Mouse (Mus musculus) adrenal gland, postnatal 14 days (tissue): ENCODE data around the gene Cpeb3. TPM values are rescaled to one million over a fixed set of nuclear protein-coding genes. Genes with fewer than 3 reads are reported as not detected.
"Not testable (repeated sequence)": the region's sequence is repeated elsewhere in the genome, so short reads cannot be mapped to it uniquely, and the experiment has no call there.

Source experiments
- DNase-seq: peaks from one replicate; pipeline ENCODE4 v3.0.0; 2021; ENCODE audit warnings: mixed read lengths
- total RNA-seq: library from RNA; stranded (reverse); gene quantifications from 2 replicates; pipeline ENCODE4 v1.2.3, GENCODE M21; 2021

Gene Cpeb3
- total RNA-seq, 1 experiment from 2014 or later = 15.4 TPM

DNA sequence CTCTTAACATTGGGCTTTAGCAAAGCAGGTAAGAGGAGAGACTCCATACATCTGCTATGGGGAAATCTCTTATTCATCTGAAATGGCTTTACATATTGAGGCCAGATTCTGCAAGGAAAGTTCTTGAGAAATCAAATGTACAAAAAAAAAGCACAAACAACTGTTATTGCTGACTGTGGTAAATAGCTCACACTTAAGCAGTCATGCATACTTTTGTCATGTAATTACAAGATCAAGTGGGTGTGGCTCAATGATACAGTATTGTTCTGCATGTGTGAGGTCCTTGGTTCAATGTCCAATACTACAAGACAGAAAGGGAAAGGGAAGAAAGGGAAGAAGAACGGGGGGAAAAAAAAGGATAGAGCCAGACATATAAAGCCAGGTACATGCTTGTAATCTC lies 62.6 kb downstream of the Cpeb3 start:
- DNase-seq = no peak

DNA sequence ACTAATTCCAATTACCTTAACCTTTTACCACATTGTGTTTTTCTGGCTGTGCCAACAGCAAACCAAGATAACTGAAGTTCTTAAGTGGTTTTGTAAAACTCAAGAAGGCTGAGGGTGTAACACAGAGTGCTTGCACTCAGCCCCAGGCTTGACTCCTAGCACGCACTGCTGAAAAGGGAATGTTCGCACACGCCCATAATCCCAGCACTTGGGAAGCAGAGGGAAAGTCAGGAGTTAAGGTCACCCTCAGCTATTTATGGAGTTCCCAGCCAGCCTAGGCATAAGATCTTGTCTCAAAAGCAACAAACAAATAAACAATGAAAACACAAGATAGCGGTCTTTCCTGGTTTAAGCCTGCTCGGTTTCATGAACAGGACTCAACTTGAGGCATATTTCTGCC lies 63.0 kb downstream of the Cpeb3 start:
- DNase-seq = no peak

- no peak for DNase-seq
Measured at GRCm38 (mm10) chr19:37141623-37142022, 66.8 kb downstream of the Cpeb3 start.

GRCm38 (mm10) chr19:37137133-37137532 lies 71.3 kb downstream of the Cpeb3 start:
- peak; percentile 6 for DNase-seq

GRCm38 (mm10) chr19:37135459-37135858 lies 72.9 kb downstream of the Cpeb3 start:
- DNase-seq = not testable (repeated sequence)

GRCm38 (mm10) chr19:37133666-37134065 lies 74.7 kb downstream of the Cpeb3 start:
- DNase-seq = no peak

GRCm38 (mm10) chr19:37131660-37132059 lies 76.7 kb downstream of the Cpeb3 start:
- no peak for DNase-seq

GRCm38 (mm10) chr19:37128461-37128860 lies 79.9 kb downstream of the Cpeb3 start:
- no peak for DNase-seq

DNA sequence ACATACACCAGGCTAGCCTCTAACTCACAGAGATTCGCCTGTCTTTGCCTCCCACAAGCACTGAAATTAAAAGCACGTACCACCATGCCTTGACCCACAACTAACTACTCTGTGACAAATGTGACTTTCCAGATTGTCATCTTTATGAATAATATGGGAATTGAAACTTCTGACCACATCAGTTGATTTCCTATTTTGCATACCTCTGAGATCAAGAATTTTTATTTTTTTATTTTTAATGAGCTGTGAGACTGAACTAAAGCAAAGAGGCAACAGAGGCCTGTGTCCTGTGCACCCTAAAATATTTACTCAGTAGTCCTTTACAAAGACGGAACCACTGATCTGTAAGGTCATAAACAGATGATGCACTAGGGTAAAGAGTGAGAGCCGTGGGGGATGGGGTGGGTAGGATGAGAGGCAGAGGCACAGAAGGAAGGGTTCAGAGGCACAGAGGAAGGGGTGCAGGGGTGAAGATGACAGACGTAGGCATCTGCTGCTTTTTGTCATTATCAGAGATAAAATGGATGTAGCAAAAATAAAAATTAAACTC lies 81.3 kb downstream of the Cpeb3 start:
- DNase-seq = no peak

DNA sequence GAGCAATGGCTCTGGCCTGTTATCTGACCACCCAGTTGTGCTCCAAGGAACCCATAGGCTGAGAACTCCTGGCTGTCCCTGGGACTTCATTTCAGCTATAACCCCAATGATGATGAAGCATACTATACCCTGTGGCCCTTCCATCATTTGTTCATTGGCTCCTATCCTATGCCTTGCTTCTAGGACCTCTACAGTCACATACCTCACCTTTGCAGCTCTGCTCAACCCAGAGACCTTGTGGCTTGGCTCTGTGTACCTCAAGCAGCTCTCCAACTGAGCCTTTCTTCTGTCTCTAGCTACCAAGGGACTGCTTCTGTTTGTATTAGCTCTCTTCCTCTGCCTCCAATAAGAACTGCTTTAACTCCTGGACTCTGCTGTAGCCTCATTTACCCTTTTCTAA lies 83.4 kb downstream of the Cpeb3 start:
- no peak for DNase-seq

GRCm38 (mm10) chr19:37119281-37119680 lies 89.1 kb downstream of the Cpeb3 start:
- no peak for DNase-seq

GRCm38 (mm10) chr19:37115824-37116223 lies 92.6 kb downstream of the Cpeb3 start:
- DNase-seq = no peak

DNA sequence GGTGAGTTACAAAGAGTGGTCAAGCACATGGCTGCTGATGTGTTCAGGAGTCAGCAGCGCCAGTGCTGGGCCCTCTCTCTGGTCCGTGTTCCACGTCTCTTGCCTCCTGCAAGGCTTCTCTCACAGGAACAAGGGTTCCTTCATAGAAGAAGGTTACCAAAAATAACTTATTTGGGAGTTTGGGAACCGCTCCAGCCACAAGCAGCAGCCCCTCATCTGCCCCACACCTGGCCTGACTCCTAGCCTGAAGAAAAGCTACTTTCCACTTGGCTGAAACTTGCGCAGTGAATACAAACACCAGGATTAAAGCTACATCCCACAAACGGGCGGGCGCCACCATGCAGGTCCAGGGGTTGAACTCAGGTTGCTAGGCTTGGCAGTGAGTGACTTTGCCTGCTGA lies 93.0 kb downstream of the Cpeb3 start:
- DNase-seq = no peak

- DNase-seq = no peak
Measured at GRCm38 (mm10) chr19:37111831-37112230, 96.6 kb downstream of the Cpeb3 start.

GRCm38 (mm10) chr19:37110494-37110893 lies 97.9 kb downstream of the Cpeb3 start:
- peak; percentile 41 for DNase-seq

- DNase-seq = no peak
Measured at GRCm38 (mm10) chr19:37109853-37110252, 98.5 kb downstream of the Cpeb3 start.

GRCm38 (mm10) chr19:37100689-37101088 lies 107.7 kb downstream of the Cpeb3 start:
- no peak for DNase-seq

GRCm38 (mm10) chr19:37095666-37096330 lies 112.6 kb downstream of the Cpeb3 start:
- DNase-seq = no peak

- no peak for DNase-seq
Measured at GRCm38 (mm10) chr19:37093181-37093580, 115.2 kb downstream of the Cpeb3 start.

DNA sequence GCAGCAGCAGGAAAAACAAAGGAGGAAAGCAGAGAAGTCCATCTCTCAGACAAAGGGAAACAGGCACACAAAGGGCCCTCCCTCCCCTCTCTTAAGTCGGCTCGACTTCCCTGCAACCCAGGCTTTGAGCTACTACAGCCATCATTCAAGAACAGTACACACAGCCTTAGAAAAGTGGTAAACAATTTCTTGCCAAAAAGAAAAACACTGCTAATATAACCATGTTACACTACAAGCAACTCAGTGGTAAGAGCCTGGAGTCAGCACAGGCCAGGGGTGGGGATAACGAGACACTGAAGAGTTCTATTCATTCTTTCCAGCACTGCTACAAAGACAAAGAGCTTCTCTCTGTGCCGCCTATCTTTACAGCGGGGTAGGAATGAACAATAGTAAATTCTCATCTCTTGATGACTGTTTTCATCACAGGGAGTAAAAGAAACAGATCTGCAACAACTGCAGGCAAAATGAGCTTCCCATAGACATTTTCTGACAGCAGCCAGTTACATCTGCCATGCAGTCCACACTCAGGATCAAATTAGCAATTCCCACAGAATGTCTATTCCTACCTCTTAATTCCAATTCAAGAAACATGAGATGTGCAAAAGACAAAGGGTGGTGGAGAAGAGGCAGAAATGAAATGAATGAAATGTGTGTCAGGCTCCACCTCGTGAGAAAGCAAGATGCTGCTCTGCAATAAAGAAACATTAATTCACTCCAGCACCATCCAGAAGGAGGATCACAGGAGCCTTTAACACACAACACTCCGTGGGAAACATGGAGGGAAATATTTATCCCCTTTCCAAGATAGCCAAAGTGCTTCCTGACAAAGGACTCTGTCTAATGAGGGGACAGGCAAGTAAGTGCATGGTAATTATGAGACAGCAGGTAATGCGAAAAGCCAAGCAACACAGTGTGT lies 118.0 kb downstream of the Cpeb3 start:
- no peak for DNase-seq

GRCm38 (mm10) chr19:37088043-37088748 lies 120.2 kb downstream of the Cpeb3 start:
- DNase-seq = no peak

- DNase-seq = no peak
Measured at GRCm38 (mm10) chr19:37084546-37084945, 123.9 kb downstream of the Cpeb3 start.

DNA sequence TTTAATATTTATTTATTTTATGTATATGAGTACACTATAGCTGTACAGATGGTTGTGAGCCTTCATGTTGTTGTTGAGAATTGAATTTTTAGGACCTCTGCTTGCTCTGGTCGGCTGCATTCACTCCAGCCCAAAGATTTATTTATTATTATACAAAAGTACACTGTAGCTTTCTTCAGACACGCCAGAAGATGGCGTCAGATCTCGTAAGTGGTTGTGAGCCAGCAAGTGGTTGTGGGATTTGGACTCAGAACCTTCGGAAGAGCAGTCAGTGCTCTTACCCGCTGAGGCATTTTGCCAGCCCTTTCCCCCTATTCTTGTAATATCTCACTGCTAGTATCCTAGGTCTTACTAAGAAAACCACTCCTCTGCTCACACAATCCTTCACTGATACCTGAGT lies 126.9 kb downstream of the Cpeb3 start:
- no peak for DNase-seq
